Mouse (Mus musculus) stomach, embryonic 14.5 days (tissue): ENCODE results near the gene Scnn1b. TPM values are rescaled to one million over a fixed set of nuclear protein-coding genes. Genes with fewer than 3 reads are reported as not detected.

Source experiments
- ATAC-seq: fragments of 200-750 bp; cut with Nextera tagmentation; 2 replicates; pipeline ENCODE4 v1.8.0; 2017; ENCODE audit warnings: low read depth, moderate TSS enrichment; ENCODE audit not compliant: insufficient number of reproducible peaks, insufficient read depth, low FRiP score
- H3K27ac ChIP-seq: fragments of 300-500 bp; sonication (generic); 2 replicates; pipeline ENCODE4 v1.5.1; 2014; ENCODE audit warnings: mild to moderate bottlenecking, low read length, moderate library complexity, mixed read lengths
- H3K27me3 ChIP-seq: fragments of 300-500 bp; sonication (generic); 2 replicates; pipeline ENCODE4 v1.6.1; 2014; ENCODE audit warnings: low read length, control low read depth, mixed read lengths; ENCODE audit not compliant: control insufficient read depth, insufficient read depth
- H3K36me3 ChIP-seq: fragments of 300-500 bp; sonication (generic); 2 replicates; pipeline ENCODE4 v1.6.1; 2014; ENCODE audit warnings: mild to moderate bottlenecking, control low read depth, low read length, moderate library complexity, mixed read lengths; ENCODE audit not compliant: control insufficient read depth, insufficient read depth
- H3K4me1 ChIP-seq: fragments of 300-500 bp; sonication (generic); 2 replicates; pipeline ENCODE4 v1.6.1; 2014; ENCODE audit warnings: low read length, control low read depth, mixed read lengths; ENCODE audit not compliant: control insufficient read depth, insufficient read depth
- H3K4me2 ChIP-seq: fragments of 300-500 bp; sonication (generic); replicated peaks from 2 replicates; pipeline ENCODE4 v1.6.1; 2014; ENCODE audit warnings: low read depth, low read length, control low read depth
- H3K4me3 ChIP-seq: fragments of 300-500 bp; sonication (generic); 2 replicates; pipeline ENCODE4 v1.5.1; 2014; ENCODE audit warnings: low read depth, low read length, control low read depth
- H3K9ac ChIP-seq: fragments of 300-500 bp; sonication (generic); replicated peaks from 2 replicates; pipeline ENCODE4 v1.6.1; 2014; ENCODE audit warnings: low read depth, mild to moderate bottlenecking, control low read depth, low read length, moderate library complexity, mixed read lengths
- H3K9me3 ChIP-seq: fragments of 300-500 bp; sonication (generic); 2 replicates; pipeline ENCODE4 v1.6.1; 2016; ENCODE audit warnings: low read depth, low read length, control low read depth; ENCODE audit not compliant: control insufficient read depth
- WGBS: fragments of 180-500 bp; shearing (Covaris S2); extraction: QIAGEN DNeasy Blood & Tissue Kit; methylation state at CpG from one replicate; pipeline ENCODE4 v1.1.7; 2014; 5-methylcytosine and 5-hydroxymethylcytosine counted together
- polyA plus RNA-seq: library from polyadenylated mRNA; unstranded; fragments of >200 nt; fragmentation: Nextera tagmentation; extraction: Ambion mirVana; gene quantifications from 2 replicates; pipeline ENCODE4 v1.2.1, GENCODE M21; 2014

Gene Scnn1b
- polyA plus RNA-seq, 1 experiment from 2014 or later: 0.51 TPM

GRCm38 (mm10) chr7:121931246-121931645, 66.4 kb downstream of the Scnn1b start:
- Histone ChIP-seq H3K27ac (no peak overlapping the region), H3K9me3 (no peaks in the 10 kb centered on the region), H3K27me3 (no peaks in the 10 kb centered on the region), H3K9ac (no peak overlapping the region), H3K4me2 (no peak overlapping the region), H3K36me3 (peaks cover 5% of the 10 kb centered on the region; the same call in 1 of the 2 replicates), H3K4me3 (no peak overlapping the region), H3K4me1 (peaks cover 13% of the 10 kb centered on the region; the same call in 1 of the 2 replicates)
- no peak for ATAC-seq
- WGBS: 57% methylated on average over 7 of the region's 7 CpGs

GRCm38 (mm10) chr7:121933675-121934074, 68.8 kb downstream of the Scnn1b start:
- Histone ChIP-seq H3K4me3 (no peak overlapping the region), H3K4me1 (peaks cover 17% of the 10 kb centered on the region; the same call in 1 of the 2 replicates), H3K36me3 (peaks cover 5% of the 10 kb centered on the region; the same call in 1 of the 2 replicates), H3K9me3 (no peaks in the 10 kb centered on the region), H3K27me3 (no peaks in the 10 kb centered on the region), H3K4me2 (no peak overlapping the region), H3K27ac (no peak overlapping the region), H3K9ac (no peak overlapping the region)
- whole genome bisulfite sequencing: 68% methylated on average over 6 of the region's 6 CpGs
- no peak for ATAC-seq

- no peaks in the 10 kb centered on the region for H3K9me3 ChIP-seq
- H3K27ac ChIP-seq: no peak overlapping the region
- WGBS: 91% methylated on average over 2 of the region's 2 CpGs
- no peak overlapping the region for H3K9ac ChIP-seq
- ATAC-seq: no peak
- H3K36me3 ChIP-seq: no peaks in the 10 kb centered on the region; the same call in 1 of the 2 replicates
- H3K27me3 ChIP-seq: no peaks in the 10 kb centered on the region
- no peak overlapping the region for H3K4me3 ChIP-seq
- H3K4me2 ChIP-seq: no peak overlapping the region
- peaks cover 17% of the 10 kb centered on the region; the same call in 1 of the 2 replicates for H3K4me1 ChIP-seq
These were observed 69.5 kb downstream of the Scnn1b start for GRCm38 (mm10) chr7:121934346-121934745.

GRCm38 (mm10) chr7:121935906-121936794, 71.3 kb downstream of the Scnn1b start:
- H3K36me3 ChIP-seq: no peaks in the 10 kb centered on the region; the same call in 1 of the 2 replicates
- no peak overlapping the region for H3K4me3 ChIP-seq
- no peak overlapping the region for H3K27ac ChIP-seq
- peaks cover 17% of the 10 kb centered on the region; the same call in 1 of the 2 replicates for H3K4me1 ChIP-seq
- H3K9ac ChIP-seq: no peak overlapping the region
- WGBS: 40% methylated on average over 12 of the region's 12 CpGs
- no peaks in the 10 kb centered on the region for H3K9me3 ChIP-seq
- H3K27me3 ChIP-seq: no peaks in the 10 kb centered on the region
- no peak overlapping the region for H3K4me2 ChIP-seq
- no peak for ATAC-seq

- Histone ChIP-seq H3K27ac (no peak overlapping the region), H3K9me3 (no peaks in the 10 kb centered on the region), H3K9ac (no peak overlapping the region), H3K36me3 (peaks cover 2% of the 10 kb centered on the region; the same call in 1 of the 2 replicates), H3K4me1 (peaks cover 17% of the 10 kb centered on the region; the same call in 1 of the 2 replicates), H3K27me3 (no peaks in the 10 kb centered on the region), H3K4me3 (no peak overlapping the region), H3K4me2 (no peak overlapping the region)
- no peak for ATAC-seq
- WGBS: 64% methylated on average over 14 of the region's 14 CpGs
These were observed 72.2 kb downstream of the Scnn1b start for GRCm38 (mm10) chr7:121936861-121937630.

- Histone ChIP-seq H3K27ac (no peak overlapping the region), H3K4me3 (no peak overlapping the region), H3K36me3 (peaks cover 5% of the 10 kb centered on the region; the same call in 1 of the 2 replicates), H3K9me3 (no peaks in the 10 kb centered on the region), H3K27me3 (no peaks in the 10 kb centered on the region), H3K9ac (no peak overlapping the region), H3K4me2 (no peak overlapping the region), H3K4me1 (peaks cover 17% of the 10 kb centered on the region; the same call in 1 of the 2 replicates)
- no peak for ATAC-seq
- 82% methylated on average over 8 of the region's 8 CpGs for WGBS
These were observed 73.5 kb downstream of the Scnn1b start for GRCm38 (mm10) chr7:121938124-121938891.

- Histone ChIP-seq H3K9me3 (no peaks in the 10 kb centered on the region), H3K4me2 (no peak overlapping the region), H3K27ac (no peak overlapping the region), H3K4me1 (peaks cover 17% of the 10 kb centered on the region; the same call in 1 of the 2 replicates), H3K4me3 (no peak overlapping the region), H3K27me3 (no peaks in the 10 kb centered on the region), H3K36me3 (peaks cover 5% of the 10 kb centered on the region; the same call in 1 of the 2 replicates), H3K9ac (no peak overlapping the region)
- ATAC-seq: no peak
- WGBS: 67% methylated on average over 6 of the region's 6 CpGs
These were observed 74.4 kb downstream of the Scnn1b start for GRCm38 (mm10) chr7:121939244-121939643.

- no peaks in the 10 kb centered on the region for H3K27me3 ChIP-seq
- H3K9me3 ChIP-seq: no peaks in the 10 kb centered on the region
- no peak for ATAC-seq
- H3K27ac ChIP-seq: no peak overlapping the region
- H3K4me3 ChIP-seq: no peak overlapping the region
- peaks cover 5% of the 10 kb centered on the region; the same call in 1 of the 2 replicates for H3K36me3 ChIP-seq
- H3K4me2 ChIP-seq: no peak overlapping the region
- H3K9ac ChIP-seq: no peak overlapping the region
- 41% methylated on average over 4 of the region's 4 CpGs for WGBS
- H3K4me1 ChIP-seq: peaks cover 17% of the 10 kb centered on the region; the same call in 1 of the 2 replicates
These were observed 74.9 kb downstream of the Scnn1b start for GRCm38 (mm10) chr7:121939729-121940128.
